Mouse (Mus musculus) midbrain, embryonic 16.5 days (tissue): ENCODE measurements around the gene Zfyve26. TPM values are rescaled to one million over a fixed set of nuclear protein-coding genes. Genes with fewer than 3 reads are reported as not detected.
A peak's percentile ranks its signal among the peaks of the same experiment; 100 is the strongest.

Source experiments
- ATAC-seq: fragments of 200-750 bp; cut with Nextera tagmentation; 2 replicates; pipeline ENCODE4 v1.8.0; 2017; ENCODE audit warnings: moderate TSS enrichment
- H3K27ac ChIP-seq: fragments of 300-500 bp; sonication (generic); 2 replicates; pipeline ENCODE4 v1.5.1; 2014; ENCODE audit warnings: mild to moderate bottlenecking, low read length, mixed read lengths
- H3K27me3 ChIP-seq: fragments of 300-500 bp; sonication (generic); 2 replicates; pipeline ENCODE4 v1.6.1; 2014; ENCODE audit warnings: low read depth, low read length, mixed read lengths; ENCODE audit not compliant: control insufficient read depth, insufficient read depth
- H3K36me3 ChIP-seq: fragments of 300-500 bp; sonication (generic); 2 replicates; pipeline ENCODE4 v1.6.1; 2014; ENCODE audit warnings: mild to moderate bottlenecking, low read length, moderate library complexity, mixed read lengths; ENCODE audit not compliant: control insufficient read depth, insufficient read depth
- H3K4me1 ChIP-seq: fragments of 300-500 bp; sonication (generic); 2 replicates; pipeline ENCODE4 v1.6.1; 2014; ENCODE audit warnings: mild to moderate bottlenecking, low read length, mixed read lengths; ENCODE audit not compliant: control insufficient read depth, insufficient read depth
- H3K4me2 ChIP-seq: fragments of 300-500 bp; sonication (generic); 2 replicates; pipeline ENCODE4 v1.6.1; 2014; ENCODE audit warnings: mild to moderate bottlenecking, low read length, mixed read lengths
- H3K4me3 ChIP-seq: fragments of 300-500 bp; sonication (generic); 2 replicates; pipeline ENCODE4 v1.5.1; 2014; ENCODE audit warnings: low read depth, mild to moderate bottlenecking, low read length, moderate library complexity, mixed read lengths
- H3K9ac ChIP-seq: fragments of 300-500 bp; sonication (generic); 2 replicates; pipeline ENCODE4 v1.6.1; 2014; ENCODE audit warnings: low read depth, low read length, mixed read lengths
- H3K9me3 ChIP-seq: fragments of 300-500 bp; sonication (generic); replicated peaks from 2 replicates; pipeline ENCODE4 v1.6.1; 2014; ENCODE audit warnings: mild to moderate bottlenecking, low read length, mixed read lengths; ENCODE audit not compliant: control insufficient read depth, poor library complexity, severe bottlenecking
- WGBS: fragments of 180-500 bp; shearing (Covaris S2); extraction: QIAGEN DNeasy Blood & Tissue Kit; methylation state at CpG from one replicate; pipeline ENCODE4 v1.1.7; 2014; 5-methylcytosine and 5-hydroxymethylcytosine counted together
- polyA plus RNA-seq: library from polyadenylated mRNA; unstranded; fragments of >200 nt; fragmentation: Nextera tagmentation; extraction: Ambion mirVana; gene quantifications from 2 replicates; pipeline ENCODE4 v1.2.1, GENCODE M21; 2015

Gene Zfyve26
- 7.0 and 7.9 TPM in 2 replicates for polyA plus RNA-seq

DNA sequence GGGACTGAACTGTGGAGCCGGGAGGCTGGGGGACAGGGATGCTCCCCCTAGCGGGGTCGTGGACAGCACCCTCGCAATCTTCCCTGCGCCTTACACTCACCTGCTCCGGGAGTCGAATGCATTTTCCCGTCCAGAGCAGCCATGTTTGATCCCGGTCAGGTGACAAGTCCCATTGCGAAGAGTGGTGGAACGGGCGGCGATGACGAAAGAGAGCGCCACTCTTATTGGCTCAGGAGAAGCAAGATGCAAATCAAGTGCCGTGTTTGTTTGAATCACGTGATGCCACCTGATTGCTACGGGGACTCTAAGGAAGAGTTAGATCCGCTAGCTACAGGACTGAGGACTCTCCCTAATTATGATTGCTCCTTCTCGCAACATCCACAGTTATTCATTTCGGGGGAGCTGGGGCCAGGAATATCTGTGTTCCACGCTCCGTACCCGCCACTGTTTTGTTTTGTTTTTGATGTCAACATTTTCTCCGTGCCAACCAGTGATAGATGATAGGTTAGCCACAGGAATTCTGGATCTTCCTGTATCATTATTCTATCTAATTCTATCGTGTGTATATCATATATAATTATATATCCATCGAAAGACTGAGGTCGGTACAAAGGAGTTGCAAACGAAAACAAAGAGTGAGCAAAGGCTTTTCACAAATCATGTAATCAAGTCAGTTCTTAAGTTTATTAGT, at the start of gene Zfyve26:
Zfyve26 (minus strand) TSS at position 179 of the 691 bp plus-strand sequence.
- H3K4me1 ChIP-seq: peaks cover 12% of the 10 kb centered on the region
- H3K4me3 ChIP-seq: peak within 1 kb of the TSS; percentile 52
- peak within 1 kb of the TSS; percentile 87 for H3K4me2 ChIP-seq
- H3K9me3 ChIP-seq: no peaks in the 10 kb centered on the region
- peak; percentile 97 for ATAC-seq
- peak within 1 kb of the TSS; percentile 63 for H3K27ac ChIP-seq
- no peaks in the 10 kb centered on the region for H3K27me3 ChIP-seq
- H3K36me3 ChIP-seq: no peaks in the 10 kb centered on the region
- H3K9ac ChIP-seq: peak within 1 kb of the TSS; percentile 61
- under 1% methylated on average over 29 of the region's 29 CpGs for WGBS

DNA sequence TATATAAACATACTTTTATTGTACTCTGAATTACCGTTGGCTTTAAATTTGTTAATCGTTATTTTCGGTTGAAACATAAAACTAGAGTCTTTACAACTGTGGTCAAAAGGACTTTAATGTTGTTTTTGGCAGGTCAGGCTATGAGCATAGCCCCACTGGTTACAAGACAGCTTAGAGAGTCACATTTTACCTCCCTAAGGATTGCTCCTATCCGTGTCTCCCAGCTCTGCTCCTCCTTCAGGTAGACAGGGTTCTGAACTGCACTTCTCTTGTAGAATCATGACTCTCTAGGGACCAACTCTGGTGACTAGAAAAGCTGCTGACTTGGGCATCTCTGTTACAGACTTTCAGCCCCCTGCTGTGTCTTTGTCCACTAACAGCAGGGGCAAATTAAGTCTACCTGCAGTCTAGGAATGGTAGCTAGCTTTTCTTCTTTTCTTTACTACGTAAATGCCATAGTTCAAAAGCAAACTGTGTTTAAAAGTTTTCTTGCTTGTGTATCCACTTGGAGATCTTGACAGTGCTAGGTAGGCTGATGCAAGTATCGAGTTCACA, 45.3 kb upstream of the Zfyve26 start:
- H3K9ac ChIP-seq: no peak overlapping the region
- H3K4me3 ChIP-seq: no peak overlapping the region
- H3K4me2 ChIP-seq: no peak overlapping the region
- no peak for ATAC-seq
- 62% methylated on average over 6 of the region's 6 CpGs for WGBS
- H3K36me3 ChIP-seq: no peaks in the 10 kb centered on the region
- no peaks in the 10 kb centered on the region for H3K27me3 ChIP-seq
- H3K27ac ChIP-seq: no peak overlapping the region
- H3K4me1 ChIP-seq: no peaks in the 10 kb centered on the region
- H3K9me3 ChIP-seq: no peaks in the 10 kb centered on the region

DNA sequence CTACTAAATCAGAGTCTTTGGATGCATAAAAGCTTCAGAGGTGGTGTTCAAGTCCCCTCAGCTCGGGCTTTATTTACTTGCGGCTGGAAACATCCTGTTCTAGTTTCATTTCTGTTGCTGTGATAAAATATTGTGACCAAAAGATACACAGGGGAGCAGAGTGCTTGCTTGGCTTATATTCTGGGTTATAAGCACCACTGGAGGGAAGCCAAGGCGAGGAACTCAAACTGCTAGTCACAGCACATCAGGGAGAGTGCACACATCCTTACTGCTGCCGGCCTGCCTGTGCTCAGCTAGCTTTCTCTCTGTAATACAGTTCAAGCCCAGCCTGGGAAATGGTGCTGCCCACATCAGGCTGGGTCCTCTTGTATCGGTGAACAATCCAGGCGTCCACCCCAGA, 44.4 kb upstream of the Zfyve26 start:
- Histone ChIP-seq H3K27ac (no peak overlapping the region), H3K4me2 (no peak overlapping the region), H3K36me3 (no peaks in the 10 kb centered on the region), H3K27me3 (no peaks in the 10 kb centered on the region), H3K4me3 (no peak overlapping the region), H3K9ac (no peak overlapping the region), H3K9me3 (no peaks in the 10 kb centered on the region), H3K4me1 (no peaks in the 10 kb centered on the region)
- no peak for ATAC-seq
- 80% methylated on average over 6 of the region's 6 CpGs for WGBS

DNA sequence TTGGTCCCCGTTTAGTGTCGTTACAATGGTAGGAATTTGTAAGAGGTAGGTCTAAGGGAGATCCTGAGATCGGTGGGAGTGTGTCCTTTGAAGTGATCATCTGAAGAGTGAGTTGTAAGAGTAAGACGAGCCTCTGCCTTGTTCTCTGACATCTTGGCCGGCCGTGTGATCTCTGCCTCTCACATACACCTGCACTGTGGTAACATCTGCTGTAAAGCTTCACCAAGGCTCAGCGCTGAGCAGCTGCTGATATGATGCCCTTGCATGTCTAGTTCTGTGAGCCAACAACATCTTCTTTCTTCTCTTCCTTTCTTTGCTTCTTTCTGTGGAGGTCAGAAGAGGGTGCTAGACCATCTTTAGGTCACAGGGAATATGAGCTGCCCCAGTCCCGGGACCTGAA, 42.7 kb upstream of the Zfyve26 start:
- Histone ChIP-seq H3K27me3 (no peaks in the 10 kb centered on the region), H3K9ac (no peak overlapping the region), H3K4me1 (no peaks in the 10 kb centered on the region), H3K9me3 (peaks cover 4% of the 10 kb centered on the region; the same call in 1 of the 2 replicates), H3K27ac (no peak overlapping the region), H3K36me3 (no peaks in the 10 kb centered on the region), H3K4me2 (no peak overlapping the region), H3K4me3 (no peak overlapping the region)
- ATAC-seq: no peak
- 88% methylated on average over 8 of the region's 8 CpGs for WGBS

DNA sequence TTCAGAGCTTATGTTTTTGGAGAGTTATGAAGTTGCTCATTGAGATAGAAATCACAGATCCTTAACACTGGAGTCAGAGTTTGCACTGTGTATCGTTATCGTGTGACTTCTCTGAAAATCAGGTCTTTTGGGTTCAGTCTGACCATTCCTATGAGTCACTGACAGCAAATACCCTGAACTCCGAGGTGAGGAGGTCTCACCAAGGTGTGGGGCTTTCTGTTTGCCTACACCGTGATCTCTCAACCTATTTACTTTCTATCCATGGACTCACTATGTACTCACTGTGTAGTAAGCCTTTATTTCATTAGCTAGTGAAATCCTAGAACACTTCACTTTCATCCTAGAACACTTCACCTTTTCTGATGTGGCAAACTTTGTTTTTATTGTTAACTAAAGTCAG, 35.6 kb upstream of the Zfyve26 start:
- Histone ChIP-seq H3K27me3 (no peaks in the 10 kb centered on the region), H3K9me3 (peaks cover 4% of the 10 kb centered on the region; the same call in 1 of the 2 replicates), H3K4me3 (no peak overlapping the region), H3K4me2 (no peak overlapping the region), H3K27ac (no peak overlapping the region), H3K4me1 (no peaks in the 10 kb centered on the region), H3K36me3 (no peaks in the 10 kb centered on the region), H3K9ac (no peak overlapping the region)
- WGBS: 86% methylated on average over 4 of the region's 4 CpGs
- no peak for ATAC-seq

DNA sequence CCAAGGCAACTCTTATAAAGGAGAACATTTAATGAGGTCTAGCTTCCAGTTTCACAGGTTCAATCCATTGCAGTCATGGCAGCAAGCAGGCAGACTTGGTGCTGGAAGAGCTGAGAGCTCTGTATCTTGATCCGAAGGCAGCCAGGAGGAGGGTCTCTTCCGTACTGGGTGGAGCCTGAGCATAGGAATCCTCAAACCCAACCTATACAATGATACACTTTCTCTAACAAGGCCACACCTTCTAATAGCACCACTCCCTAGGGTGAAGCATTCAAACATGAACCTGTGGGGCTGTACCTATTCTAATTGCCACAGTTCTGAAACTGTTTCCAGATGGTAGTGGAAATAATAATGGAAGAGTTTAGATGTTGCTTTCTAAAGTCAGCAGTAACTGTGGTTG, 34.5 kb upstream of the Zfyve26 start:
- H3K4me2 ChIP-seq: no peak overlapping the region
- H3K27me3 ChIP-seq: no peaks in the 10 kb centered on the region
- 89% methylated on average over 2 of the region's 2 CpGs for WGBS
- no peak overlapping the region for H3K4me3 ChIP-seq
- no peak for ATAC-seq
- no peaks in the 10 kb centered on the region for H3K36me3 ChIP-seq
- H3K4me1 ChIP-seq: no peaks in the 10 kb centered on the region
- peaks cover 4% of the 10 kb centered on the region; the same call in 1 of the 2 replicates for H3K9me3 ChIP-seq
- no peak overlapping the region for H3K9ac ChIP-seq
- H3K27ac ChIP-seq: no peak overlapping the region

DNA sequence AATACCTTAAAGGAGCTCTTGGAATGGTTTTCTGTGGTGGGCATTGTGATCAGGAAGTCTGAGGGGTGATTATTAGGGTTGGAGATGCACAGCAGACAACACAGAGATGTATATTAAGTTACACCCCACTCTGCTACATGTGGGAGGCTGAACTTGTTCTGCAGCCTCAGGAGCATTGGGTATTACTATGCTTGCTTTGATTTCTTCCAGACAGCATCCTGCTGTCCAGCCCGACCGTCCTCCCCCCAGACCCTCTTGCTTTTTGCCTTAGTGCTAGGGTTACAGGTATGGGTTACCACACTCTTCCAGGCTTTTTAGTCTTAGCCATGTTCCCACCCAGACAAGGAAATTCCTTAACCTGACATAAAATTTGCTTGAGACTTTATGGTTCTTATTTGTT, 31.8 kb upstream of the Zfyve26 start:
- H3K4me1 ChIP-seq: no peaks in the 10 kb centered on the region
- no peak overlapping the region for H3K4me2 ChIP-seq
- H3K27ac ChIP-seq: no peak overlapping the region
- H3K27me3 ChIP-seq: no peaks in the 10 kb centered on the region
- no peak overlapping the region for H3K9ac ChIP-seq
- 81% methylated on average over 2 of the region's 2 CpGs for WGBS
- H3K36me3 ChIP-seq: no peaks in the 10 kb centered on the region
- ATAC-seq: no peak
- H3K4me3 ChIP-seq: no peak overlapping the region
- no peaks in the 10 kb centered on the region for H3K9me3 ChIP-seq

DNA sequence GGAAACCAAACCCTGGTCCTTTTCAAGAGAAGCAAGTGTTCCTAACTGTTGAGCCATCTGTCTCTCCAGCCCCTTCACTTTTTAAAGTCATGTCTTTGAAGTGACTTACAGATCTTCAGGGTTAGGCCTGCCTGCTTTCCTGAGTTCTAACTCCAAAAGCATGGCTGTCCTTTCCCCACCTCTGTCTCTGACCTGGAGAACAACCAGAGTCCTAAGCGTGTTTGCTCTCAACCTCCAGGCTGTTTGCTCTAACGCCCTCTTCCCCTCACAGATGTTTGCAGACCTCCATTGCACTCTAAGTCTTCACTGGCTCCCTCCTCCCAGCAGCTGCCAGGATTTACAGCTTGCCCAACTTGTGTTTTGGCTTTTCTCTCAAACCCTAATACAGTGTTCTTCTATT, 30.6 kb upstream of the Zfyve26 start:
- H3K9me3 ChIP-seq: no peaks in the 10 kb centered on the region
- no peaks in the 10 kb centered on the region for H3K36me3 ChIP-seq
- no peaks in the 10 kb centered on the region for H3K27me3 ChIP-seq
- no peak overlapping the region for H3K4me3 ChIP-seq
- no peak overlapping the region for H3K9ac ChIP-seq
- 79% methylated on average over 2 of the region's 2 CpGs for WGBS
- no peak for ATAC-seq
- no peak overlapping the region for H3K4me2 ChIP-seq
- no peaks in the 10 kb centered on the region for H3K4me1 ChIP-seq
- H3K27ac ChIP-seq: no peak overlapping the region

DNA sequence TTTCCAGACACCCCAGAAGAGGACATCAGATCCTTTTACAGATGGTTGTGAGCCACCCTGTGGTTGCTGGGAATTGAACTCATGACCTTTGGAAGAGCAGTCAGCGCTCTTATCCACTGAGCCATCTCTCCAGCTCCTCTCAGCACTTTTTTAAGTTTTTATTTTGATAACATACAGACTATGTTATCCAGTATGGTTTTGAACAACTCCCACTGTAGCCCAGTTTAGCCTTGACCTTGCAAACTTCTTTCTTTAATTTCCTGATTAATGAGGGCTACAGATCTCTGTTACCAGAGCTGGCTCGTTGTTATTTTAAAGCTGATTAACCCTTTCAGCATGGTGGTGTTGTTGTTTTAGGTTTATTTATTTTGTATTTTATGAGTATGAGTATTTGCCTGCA, 30.1 kb upstream of the Zfyve26 start:
- ATAC-seq: no peak
- no peaks in the 10 kb centered on the region for H3K36me3 ChIP-seq
- no peaks in the 10 kb centered on the region for H3K4me1 ChIP-seq
- H3K9ac ChIP-seq: no peak overlapping the region
- H3K4me2 ChIP-seq: no peak overlapping the region
- H3K27ac ChIP-seq: no peak overlapping the region
- no peak overlapping the region for H3K4me3 ChIP-seq
- H3K27me3 ChIP-seq: no peaks in the 10 kb centered on the region
- WGBS: 71% methylated on average over 2 of the region's 2 CpGs
- no peaks in the 10 kb centered on the region for H3K9me3 ChIP-seq
